Mouse (Mus musculus) A20 (cell line): ENCODE data around the gene Cep57l1.

Experiments used
- DNase-seq: peaks from one replicate; pipeline ENCODE4 v3.0.0-alpha.2; 2011; ENCODE audit warnings: low read depth, low spot score

Cep57l1 gene

DNA sequence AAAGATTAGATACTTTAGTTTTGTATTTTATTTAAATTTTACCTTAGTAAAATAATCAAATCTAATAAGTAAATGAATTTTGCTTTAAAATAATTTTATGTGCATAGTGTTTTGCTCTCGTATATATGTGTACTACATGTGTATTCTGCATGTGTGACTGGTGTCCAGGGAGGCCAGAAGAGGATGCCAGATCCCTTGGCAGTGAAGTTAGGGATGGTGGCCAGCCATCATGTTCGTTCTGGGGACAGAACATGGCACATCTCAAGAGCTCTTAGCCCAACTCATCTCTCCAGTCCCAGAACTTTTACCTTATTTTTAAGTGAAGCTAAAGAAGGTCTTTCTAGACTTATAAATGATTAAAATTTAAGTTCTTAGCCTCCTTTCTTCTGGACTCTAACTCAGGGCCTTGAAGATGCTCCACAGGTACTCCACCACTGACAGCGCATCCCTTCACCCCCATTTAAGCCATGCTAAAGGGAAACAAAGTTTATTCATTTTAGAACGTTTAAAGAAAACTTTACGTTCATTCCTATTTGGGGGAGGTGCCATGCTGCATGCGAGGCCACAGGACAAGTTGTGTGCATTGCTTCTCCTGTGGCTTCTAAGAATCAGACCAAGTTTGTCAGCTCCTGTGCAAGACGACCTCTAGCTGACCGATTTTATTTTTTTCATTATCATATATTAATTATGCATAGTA, 8.5 kb upstream of the Cep57l1 start:
- peak; percentile 56 for DNase-seq

DNA sequence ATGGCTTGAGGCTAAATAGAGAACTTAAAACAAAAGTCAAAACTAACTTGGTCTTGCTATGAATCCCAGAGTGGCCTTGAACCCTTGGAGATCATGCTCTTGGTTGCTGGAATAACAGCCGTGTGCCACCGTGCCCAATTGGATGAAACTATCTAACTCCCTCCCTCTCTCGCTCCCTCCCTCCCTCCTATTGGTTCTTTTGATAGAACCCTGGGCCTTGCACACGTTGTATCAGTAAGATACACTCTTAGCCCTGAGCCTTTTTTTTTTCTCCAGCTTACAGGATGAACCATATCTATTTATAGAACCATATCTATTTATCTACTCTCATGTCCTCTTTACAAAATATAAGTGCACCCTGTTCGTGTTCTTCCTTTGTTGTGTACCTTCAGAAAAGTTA, 6.8 kb upstream of the Cep57l1 start:
- DNase-seq: peak; percentile 86

DNA sequence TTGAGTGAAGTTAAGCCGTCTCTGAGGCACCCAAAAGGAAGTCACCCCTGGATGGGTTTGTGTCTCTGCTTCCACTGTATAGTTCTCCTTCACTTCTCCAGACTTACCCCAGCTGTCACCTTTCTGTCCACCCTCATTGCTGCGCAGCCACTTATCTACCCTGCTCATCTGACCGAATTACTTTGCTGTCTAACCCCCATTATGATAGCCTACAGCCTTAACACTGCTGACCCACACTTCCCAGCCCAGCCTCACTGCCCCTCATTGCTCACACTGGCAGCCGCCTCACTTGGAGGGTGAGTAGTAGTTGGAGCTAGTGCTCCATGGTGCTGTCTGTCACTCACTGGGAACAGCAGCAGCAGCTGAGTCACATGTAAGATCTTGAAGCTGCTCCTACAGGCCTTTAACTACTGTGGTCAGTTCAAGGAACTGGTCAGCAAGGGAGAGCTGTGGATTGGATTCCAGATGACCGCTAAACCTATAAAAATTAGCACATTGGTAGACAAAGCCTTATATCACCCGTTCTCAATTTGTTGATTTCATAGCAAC, 4.7 kb upstream of the Cep57l1 start:
- DNase-seq: peak; percentile 71

DNA sequence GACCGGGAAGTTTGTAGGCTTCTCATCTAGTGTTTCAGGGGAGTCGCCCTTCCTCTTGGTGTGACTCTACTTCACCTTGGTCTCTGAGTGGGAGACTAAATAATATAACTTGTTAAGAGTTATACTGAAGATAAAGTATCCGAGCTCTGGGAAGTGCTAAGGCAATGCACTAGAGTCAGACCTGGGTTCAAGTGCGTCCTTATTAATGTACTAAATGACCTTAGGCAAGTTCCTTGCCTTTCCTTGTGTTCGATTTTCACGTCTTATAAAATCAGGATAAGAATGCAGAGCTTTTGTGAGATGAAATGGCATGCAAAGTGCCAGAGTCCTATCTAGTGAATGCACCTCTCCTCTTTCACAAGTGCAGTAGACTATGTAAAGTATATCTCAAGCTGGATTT, 2.9 kb upstream of the Cep57l1 start:
- DNase-seq: peak; percentile 57

DNA sequence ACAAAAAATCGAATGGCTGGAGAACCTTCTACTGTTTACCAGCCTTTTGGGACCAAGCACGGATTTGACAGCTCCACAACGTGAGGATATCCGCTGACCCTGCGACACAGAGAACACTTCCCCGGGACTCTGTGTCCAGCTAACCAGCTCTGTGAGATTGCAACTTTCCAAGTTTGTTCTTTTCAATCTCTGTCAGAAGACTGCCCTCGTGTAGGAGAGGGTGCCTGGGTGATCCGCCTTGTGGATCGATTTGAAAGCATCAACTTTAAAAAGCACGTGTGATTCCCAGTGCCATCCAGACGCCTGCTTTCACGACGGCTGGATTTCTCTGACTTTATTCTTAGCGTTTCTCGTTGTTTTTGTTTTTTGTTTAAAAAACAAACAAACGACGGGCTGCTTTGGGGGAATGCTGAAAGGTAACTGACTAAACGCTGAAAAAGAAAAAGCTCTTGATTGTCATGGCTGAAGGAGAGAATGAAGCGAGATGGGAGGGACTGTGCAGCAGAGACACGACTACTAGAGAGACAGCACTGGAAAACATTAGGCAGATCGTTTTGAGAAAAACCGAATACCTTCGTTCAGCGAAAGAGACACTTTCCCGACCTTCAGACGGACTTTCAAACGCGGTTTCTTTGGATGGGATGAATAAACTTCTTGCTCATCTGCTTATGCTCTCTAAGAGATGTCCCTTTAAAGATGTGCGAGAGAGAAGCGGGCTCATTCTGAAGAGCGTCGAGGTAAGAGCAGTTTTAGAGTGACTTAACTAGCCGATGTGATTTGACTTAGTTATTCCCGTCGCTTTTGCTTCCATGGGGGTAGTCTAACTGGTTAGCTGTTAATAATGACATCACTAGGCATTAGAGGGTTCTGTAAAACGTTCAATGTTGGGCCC, 1.1 kb upstream of the Cep57l1 start:
- DNase-seq: peak; percentile 65

DNA sequence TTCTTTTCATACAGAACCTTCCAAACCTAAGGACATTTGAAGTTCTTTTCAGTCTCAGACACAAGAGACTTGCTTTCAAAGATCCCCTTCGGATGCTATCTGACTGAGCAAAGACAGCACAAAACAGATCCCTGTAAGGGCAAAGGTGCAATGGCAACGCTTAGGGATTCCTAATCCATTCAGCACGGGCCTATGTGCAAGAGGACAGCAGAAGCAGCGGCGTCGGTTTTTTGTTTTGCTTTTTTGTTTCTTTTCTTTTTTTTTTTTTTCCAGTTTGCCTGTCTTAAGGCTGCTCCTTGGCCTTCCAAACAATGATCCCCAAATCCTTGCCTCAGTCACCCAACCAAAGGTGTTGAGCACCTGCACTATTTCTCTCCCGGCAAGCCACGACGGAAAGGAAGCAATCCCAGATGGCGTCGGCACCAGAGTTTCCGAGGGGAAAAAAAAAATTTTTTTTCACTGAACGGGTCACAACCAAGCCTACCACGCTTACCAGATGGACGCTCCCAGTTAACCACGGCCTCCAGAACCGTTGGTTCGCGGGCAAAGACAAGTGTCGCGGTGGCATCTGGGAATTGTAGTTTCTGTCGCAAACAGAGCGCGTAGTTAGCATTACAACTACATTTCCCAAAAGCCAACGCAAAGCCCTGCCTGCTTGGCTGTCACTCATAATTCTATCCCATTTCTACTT, 446 bp downstream of the Cep57l1 start:
- no peak for DNase-seq

DNA sequence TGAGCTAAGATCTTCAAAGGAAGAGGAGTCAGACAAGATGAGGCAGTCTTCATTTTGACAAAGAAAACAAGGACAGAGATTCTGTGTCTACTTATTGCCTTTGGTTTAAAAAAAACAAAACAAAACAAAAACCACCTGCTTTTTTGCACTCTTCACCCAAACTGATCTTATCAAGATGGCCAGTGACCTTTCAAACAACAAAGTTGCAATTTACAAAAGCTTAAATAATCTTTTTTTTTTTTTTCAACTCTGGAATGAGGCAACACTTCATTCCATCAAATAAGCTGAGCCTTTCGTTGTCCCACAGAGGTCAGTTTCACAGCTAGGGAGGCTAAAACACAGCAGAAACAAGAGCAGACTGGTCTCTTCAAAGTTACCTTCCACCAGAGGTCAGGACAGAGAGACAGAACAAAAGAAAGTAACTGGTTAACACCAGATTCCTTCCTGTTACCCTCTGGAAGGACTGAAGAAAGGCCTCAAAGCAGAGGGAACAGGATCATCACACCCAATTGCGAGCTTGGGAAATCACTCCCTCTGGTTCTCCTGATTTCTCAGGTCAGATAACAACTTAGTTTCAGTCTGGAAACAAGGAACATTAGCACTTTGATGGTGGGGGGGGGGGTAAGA, 3.8 kb downstream of the Cep57l1 start:
- no peak for DNase-seq

DNA sequence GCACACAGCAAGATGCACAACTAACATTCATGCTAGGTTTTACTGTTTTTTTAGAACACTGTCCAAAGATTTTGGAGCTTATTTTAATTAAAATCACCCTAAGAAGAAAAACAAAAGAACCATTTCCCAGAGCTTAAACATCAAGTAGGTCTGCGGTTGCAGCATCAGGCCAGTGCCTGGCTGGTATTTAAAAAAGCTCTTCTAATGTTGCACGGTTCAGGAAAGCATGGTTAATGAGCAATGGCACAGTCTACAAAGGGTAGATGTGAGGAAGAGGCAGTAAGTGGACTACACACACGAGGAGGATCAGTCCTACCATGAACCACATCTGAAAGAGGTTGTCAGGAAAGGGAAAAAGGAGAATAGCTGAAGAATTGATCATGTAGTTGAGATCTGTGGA, 5.0 kb downstream of the Cep57l1 start:
- DNase-seq: no peak

DNA sequence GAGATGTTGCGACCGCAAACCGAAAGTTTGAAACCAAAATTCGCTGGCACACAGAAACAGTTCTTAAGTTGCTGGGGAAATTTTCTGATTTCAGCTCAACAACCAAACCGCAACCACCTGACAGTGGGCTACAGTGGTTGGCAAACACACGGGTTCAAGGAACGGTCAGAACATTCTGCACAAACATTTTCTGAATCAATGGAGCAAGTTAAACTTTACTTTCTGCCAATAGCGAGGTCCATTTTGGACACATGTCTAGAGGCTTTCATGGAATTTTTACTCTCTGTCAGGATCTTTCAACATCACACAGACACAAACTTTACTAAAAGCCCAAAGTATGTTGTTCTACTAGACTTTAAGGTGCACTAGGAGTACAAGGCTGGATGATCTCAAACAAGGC, 6.2 kb downstream of the Cep57l1 start:
- no peak for DNase-seq

DNA sequence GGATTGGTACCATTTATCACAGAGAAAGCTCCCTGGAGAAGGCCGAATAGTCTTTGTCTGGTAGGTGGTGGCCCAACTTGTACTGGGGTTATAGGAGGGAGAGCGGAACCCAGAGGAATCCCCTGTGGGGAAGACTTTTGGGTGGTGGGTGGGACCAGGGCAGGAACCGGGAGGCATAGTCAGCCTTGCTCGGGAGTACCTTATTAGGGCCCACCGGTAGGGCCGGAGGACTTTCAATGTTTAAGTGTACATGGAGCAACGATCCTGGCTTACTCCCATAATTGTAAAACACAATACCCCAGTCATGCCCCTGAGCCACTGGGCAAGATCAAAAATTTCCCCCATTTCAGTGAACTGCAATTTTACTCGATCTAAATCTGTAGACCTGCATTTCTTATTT, 12.4 kb downstream of the Cep57l1 start:
- DNase-seq: no peak

DNA sequence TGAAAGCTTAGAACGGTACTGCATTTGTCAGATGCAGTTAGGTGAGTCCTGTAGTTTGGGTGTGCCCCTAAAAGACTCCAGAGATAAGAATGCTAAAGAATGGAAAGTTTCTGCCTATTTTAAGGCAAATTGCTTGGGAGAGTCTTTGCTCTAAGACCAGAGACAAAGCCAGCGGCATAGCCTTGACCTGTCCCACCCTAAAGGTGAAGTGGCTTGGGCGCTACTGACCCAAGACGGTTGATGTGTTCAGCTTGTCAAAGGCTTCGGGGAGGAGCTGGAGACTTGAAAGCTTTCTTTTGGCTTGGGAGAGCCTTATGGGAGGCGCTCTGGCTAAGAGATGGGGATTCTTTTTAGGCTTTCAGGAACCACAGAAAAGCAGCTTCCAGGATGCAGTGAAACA, 17.3 kb downstream of the Cep57l1 start:
- no peak for DNase-seq

DNA sequence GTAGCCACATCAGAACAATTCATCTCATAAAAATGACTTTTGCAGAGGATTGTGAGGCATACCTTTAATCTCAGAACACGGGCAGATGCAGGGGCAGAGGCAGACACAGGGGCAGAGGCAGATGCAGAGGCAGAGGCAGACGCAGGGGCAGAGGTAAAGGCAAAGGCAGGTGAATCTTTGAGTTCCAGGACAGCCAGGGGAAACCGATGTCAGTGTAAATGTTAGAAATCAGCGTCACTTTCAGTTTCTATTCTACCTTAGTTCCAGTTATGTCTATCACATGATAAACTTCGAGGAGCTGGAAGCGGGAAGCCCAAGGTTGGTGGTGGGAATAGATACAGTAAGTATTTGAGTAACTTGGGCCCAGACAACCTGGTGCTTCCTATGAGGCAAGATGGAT, 42.4 kb downstream of the Cep57l1 start:
- DNase-seq: no peak

DNA sequence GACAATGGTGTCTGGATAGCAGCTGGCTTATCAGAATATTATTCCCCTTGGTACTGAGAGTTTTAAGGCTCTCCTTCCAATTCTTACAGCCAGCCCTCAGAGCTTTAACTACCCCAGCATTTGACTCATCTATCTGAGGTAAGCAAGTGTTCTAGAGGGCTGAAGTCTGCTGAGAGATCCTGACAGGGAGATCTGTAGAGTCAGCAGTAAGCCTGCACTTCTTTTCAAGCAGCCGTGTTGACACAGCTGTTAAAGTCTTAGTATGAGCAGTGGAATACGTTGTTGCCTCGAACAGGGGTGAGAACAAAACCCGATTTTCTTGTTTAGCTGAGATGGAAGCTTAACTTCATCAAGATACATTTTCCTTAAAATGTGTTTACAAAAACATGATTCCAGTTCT, 43.4 kb downstream of the Cep57l1 start:
- no peak for DNase-seq

DNA sequence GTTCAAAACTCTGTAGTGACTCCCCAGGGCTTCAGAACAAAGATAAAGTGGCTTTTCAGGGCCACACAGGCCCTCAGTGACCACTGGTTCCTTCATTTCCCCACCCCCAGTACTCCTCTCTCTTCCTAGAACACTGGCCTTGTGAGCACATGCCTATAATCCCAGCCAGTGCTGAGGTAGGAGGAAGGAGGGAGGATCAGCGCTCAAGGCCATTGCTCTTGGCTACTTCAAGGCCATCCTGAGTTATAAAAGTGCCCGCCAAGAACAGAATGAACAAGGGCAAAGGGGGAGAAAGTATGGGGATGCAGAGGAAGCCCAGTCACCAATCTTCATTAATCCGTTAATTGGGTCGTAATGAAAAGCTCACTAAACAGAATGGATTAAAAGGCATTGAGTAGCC, 44.1 kb downstream of the Cep57l1 start:
- no peak for DNase-seq

DNA sequence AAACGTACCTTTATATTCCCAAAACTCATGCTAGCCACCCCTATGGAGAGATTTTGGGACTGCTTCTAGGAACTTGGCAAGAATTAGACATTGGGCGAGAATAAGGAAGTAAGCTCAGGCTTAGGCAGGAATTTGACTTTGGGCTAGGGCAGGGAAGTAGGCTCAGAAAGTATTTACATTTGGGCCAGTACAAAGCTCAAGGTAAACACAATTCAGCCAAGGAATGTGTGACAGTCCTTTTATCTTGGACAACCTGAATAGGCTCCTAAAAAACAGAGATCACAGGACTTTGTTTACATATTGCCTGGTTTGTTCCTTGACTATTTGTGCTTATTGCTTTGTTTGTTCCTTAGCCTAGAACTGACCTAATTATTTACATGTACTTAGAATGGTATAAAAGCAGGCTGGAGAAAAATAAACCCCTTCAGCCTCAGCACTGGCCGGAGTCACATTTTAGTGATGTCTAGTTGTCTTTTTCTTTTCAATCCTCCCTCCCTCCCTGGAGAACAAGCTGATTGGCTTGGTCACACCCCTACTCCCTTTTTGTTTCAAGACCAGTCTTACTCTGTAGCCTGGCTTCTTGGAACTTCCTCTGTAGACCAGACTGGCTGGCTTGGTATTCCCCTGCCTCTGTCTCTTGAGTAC, 45.8 kb downstream of the Cep57l1 start:
- DNase-seq: no peak

DNA sequence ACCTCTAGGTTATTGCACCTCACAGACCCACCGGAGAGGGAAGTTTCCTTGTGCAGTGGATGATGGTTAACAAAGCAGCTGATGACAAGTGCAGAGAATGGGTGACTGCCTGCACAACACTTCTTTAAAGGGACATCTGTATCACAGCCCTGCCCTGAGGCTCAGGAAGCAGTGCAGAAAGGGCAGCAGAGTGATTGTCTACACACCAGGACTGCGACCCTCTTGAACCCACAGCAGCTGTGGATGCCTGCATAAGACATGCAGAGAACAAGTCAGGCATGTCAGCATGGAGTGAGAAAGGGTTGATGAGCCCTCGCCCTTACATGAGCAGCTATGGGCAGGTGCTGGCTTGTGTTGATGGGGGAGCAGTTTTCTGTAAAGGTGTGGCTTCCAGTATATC, 48.8 kb downstream of the Cep57l1 start:
- no peak for DNase-seq

DNA sequence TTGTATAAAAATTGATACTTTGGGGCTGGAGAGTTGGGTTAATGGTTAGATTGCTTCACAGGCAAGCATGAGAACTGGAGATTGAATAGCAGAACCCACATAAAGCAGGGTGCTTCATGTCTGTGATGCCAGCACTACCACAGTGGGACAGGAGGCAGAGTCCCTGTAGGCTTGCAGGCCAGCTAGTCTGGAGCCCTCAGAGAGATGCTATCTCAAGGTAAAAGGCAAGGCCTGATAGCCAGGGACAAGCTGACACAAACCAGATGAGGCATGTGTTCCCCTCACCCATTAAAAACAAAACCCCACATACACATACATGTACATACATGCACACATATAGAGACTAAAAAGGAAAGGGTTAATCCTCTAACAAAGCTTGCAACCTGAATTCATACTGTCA, 51.6 kb downstream of the Cep57l1 start:
- no peak for DNase-seq

DNA sequence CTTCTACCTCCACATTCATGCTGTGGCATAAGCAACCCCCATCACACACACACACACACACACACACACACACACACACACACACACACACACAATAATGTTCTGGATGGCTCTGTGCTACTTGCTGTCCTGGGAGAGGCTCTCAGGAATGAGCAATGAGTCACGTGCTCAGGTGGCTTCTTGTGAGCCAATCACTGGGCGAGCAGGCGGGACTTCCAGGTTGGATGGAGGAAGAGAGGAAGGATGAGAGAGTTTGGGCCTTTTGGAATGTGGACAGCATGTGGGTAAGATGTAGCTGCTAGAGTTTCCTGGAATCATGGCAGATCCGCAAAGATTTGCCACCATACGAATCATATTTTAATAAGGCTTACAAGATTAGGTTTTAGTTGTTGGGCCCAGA, 52.4 kb downstream of the Cep57l1 start:
- no peak for DNase-seq

DNA sequence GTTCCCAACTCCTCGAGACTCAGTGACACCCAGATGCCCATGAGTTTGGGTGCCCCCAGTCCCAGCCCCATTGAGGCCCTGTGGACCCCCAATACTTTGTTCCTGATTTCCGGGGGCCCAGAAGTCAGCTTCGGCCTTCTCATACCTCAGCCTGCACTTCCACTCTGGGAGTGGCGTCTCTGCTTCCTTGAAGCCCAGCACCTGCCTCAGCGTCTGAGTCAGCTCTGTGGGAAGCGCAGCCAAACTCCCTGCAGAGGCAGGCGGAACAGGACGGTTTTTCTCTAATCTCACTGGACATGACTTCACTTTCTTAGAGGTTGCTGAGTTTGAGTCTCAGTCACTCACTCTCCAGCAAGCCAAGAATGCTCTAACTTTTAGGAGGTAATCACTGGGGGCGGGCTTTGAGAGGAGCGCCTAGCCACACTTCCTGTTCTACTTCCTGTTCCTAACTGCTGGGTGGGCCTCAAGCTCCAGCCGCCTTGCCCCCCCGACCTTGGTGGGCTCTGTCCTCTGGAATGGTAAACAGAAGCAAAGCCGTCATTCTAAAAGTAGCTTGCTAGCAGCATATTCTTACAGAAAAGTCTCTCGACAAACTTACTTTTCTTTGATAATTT, 57.7 kb downstream of the Cep57l1 start:
- DNase-seq: no peak

DNA sequence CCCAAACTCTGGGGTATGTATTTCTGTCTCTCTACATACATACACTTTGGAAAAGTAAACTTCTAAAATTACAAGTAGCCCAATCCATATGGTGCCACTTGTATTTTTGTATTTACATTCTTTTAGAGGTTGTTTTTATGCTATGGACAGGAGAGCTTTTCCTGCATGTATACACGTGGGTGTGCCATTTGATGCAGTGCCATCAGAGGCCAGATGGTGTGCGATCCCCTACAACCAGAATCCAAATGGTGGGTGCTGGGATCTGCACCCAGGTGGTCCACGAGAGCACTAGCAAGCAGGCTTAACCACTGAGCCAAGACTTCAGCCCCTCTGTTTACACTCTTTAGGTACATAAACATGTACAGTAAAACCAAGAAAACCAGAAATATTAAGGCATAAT, 60.4 kb downstream of the Cep57l1 start:
- DNase-seq: no peak

DNA sequence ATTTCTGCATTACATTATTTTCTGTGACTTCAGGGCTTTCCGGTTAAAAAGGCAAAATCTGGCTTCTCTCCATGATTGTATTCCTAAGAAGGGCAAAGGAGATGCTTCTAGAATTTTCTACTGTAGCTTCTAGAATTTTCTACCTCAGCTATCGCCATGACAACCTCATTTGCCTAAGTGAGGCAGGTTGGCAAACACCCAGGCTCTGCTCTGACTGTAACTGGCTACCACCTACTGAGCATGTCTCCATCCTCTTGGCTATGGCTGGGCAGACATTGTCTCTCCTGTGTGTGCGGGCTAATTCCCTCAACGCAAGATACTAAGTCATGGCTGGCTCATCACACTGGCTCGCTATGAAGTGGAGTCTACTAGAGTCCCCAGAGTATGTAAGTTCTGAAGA, 63.1 kb downstream of the Cep57l1 start:
- DNase-seq: no peak
